Mouse (Mus musculus): ENCODE measurements around the gene Gnb3. TPM values are rescaled to one million over a fixed set of nuclear protein-coding genes. Genes with fewer than 3 reads are reported as not detected.
"Not testable (repeated sequence)": the region's sequence is repeated elsewhere in the genome, so short reads cannot be mapped to it uniquely, and the experiment has no call there.

Gene Gnb3
- total RNA-seq, 2 experiments from 2014 or later = 0.19 to 0.28 TPM

GRCm38 (mm10) chr6:124808358-124809012 lies 31.6 kb downstream of the Gnb3 start, which contains the start of gene Spsb2:
Gene Spsb2, plus strand, starts transcription at chr6:124808661.
- peak; percentile 62 to 88 for DNase-seq (ENCODE audit: extremely low spot score in 1 of 2, low spot score in 2 of 2)
- intact Hi-C loops (cut with DNase I) = loop anchor here (5.0 kb wide), 1 partner anchor 51 kb away; the partner anchor contains the start of genes Atn1 and Gm45234

- intact Hi-C loops (cut with DNase I) = loop anchor here (5.0 kb wide), 1 partner anchor 51 kb away; the partner anchor contains the start of genes Atn1 and Gm45234
- no peak for DNase-seq (ENCODE audit: extremely low spot score in 1 of 2, low spot score in 2 of 2)
Measured at GRCm38 (mm10) chr6:124807986-124808357, 32.1 kb downstream of the Gnb3 start.

- intact Hi-C loops (cut with DNase I) = loop anchor here (5.0 kb wide), 1 partner anchor 50 kb away; the partner anchor contains the start of genes Atn1 and Gm45234
Measured at GRCm38 (mm10) chr6:124807366-124807765, 32.7 kb downstream of the Gnb3 start.

GRCm38 (mm10) chr6:124806446-124807140 lies 33.5 kb downstream of the Gnb3 start:
- intact Hi-C loops (cut with DNase I) = loop anchor here (5.0 kb wide), 1 partner anchor 49 kb away; the partner anchor contains the start of genes Atn1 and Gm45234
- DNase-seq (ENCODE audit: extremely low spot score in 1 of 2, low spot score in 2 of 2) = no peak

More at GRCm38 (mm10) chr6:124807366-124807765, 32.7 kb downstream of the Gnb3 start:
- no peak for DNase-seq (ENCODE audit: extremely low spot score in 1 of 2, low spot score in 2 of 2)

- DNase-seq (ENCODE audit: extremely low spot score in 1 of 2, low spot score in 2 of 2) = peak; percentile 92 to 98
- intact Hi-C loops (cut with DNase I) = loop anchor here (5.0 kb wide), 1 partner anchor 48 kb away; the partner anchor contains the start of genes Atn1 and Gm45234
Measured at GRCm38 (mm10) chr6:124805341-124806321, 34.4 kb downstream of the Gnb3 start.

GRCm38 (mm10) chr6:124804341-124804740 lies 35.7 kb downstream of the Gnb3 start:
- DNase-seq (ENCODE audit: extremely low spot score in 1 of 2, low spot score in 2 of 2) = no peak
- intact Hi-C loops (cut with DNase I) = no loop called here

- intact Hi-C loops (cut with DNase I); DNase-seq (ENCODE audit: extremely low spot score in 1 of 2, low spot score in 2 of 2): not testable (repeated sequence)
Measured at GRCm38 (mm10) chr6:124803691-124804090, 36.4 kb downstream of the Gnb3 start.

- intact Hi-C loops (cut with DNase I) = no loop called here
- DNase-seq (ENCODE audit: extremely low spot score in 1 of 2, low spot score in 2 of 2) = no peak
Measured at GRCm38 (mm10) chr6:124803061-124803460, 37.0 kb downstream of the Gnb3 start.

- DNase-seq (ENCODE audit: extremely low spot score in 1 of 2, low spot score in 2 of 2); intact Hi-C loops (cut with DNase I): not testable (repeated sequence)
Measured at GRCm38 (mm10) chr6:124802400-124802799, 37.7 kb downstream of the Gnb3 start.

- intact Hi-C loops (cut with DNase I) = no loop called here
- no peak for DNase-seq (ENCODE audit: extremely low spot score in 1 of 2, low spot score in 2 of 2)
Measured at GRCm38 (mm10) chr6:124796200-124796599, 43.9 kb downstream of the Gnb3 start.

- intact Hi-C loops (cut with DNase I) = no loop called here
- no peak for DNase-seq (ENCODE audit: extremely low spot score in 1 of 2, low spot score in 2 of 2)
Measured at GRCm38 (mm10) chr6:124795781-124796180, 44.3 kb downstream of the Gnb3 start.

- intact Hi-C loops (cut with DNase I) = no loop called here
- DNase-seq (ENCODE audit: extremely low spot score in 1 of 2, low spot score in 2 of 2) = no peak
Measured at GRCm38 (mm10) chr6:124791911-124792310, 48.2 kb downstream of the Gnb3 start.

GRCm38 (mm10) chr6:124790121-124790520 lies 50.0 kb downstream of the Gnb3 start:
- intact Hi-C loops (cut with DNase I) = no loop called here

GRCm38 (mm10) chr6:124789519-124789918 lies 50.6 kb downstream of the Gnb3 start:
- intact Hi-C loops (cut with DNase I) = no loop called here
- DNase-seq (ENCODE audit: extremely low spot score in 1 of 2, low spot score in 2 of 2) = no peak

More at GRCm38 (mm10) chr6:124790121-124790520, 50.0 kb downstream of the Gnb3 start:
- no peak for DNase-seq (ENCODE audit: extremely low spot score in 1 of 2, low spot score in 2 of 2)

- intact Hi-C loops (cut with DNase I) = no loop called here
- DNase-seq (ENCODE audit: extremely low spot score in 1 of 2, low spot score in 2 of 2) = peak in 1 of 2 experiments; percentile 31
Measured at GRCm38 (mm10) chr6:124787722-124788121, 52.4 kb downstream of the Gnb3 start.

GRCm38 (mm10) chr6:124786756-124787420 lies 53.2 kb downstream of the Gnb3 start:
- intact Hi-C loops (cut with DNase I) = no loop called here
- peak in 1 of 2 experiments; percentile 33 for DNase-seq (ENCODE audit: extremely low spot score in 1 of 2, low spot score in 2 of 2)
